Mouse (Mus musculus) kidney, adult 2 months (tissue): ENCODE results near the gene BC030499.

Experiments
- CTCF ChIP-seq: fragments of 200-500 bp; conservative IDR thresholded peaks from 2 replicates; pipeline ENCODE4 v1.5.1; 2011; ENCODE audit warnings: low read depth, mild to moderate bottlenecking, control low read depth, low read length, moderate library complexity, mixed read lengths; ENCODE audit not compliant: insufficient read depth, insufficient read length
- POLR2A ChIP-seq: fragments of 200-500 bp; IDR thresholded peaks from one replicate; pipeline ENCODE4 v1.6.1; 2011; ENCODE audit warnings: low read depth, low read length, control low read depth

DNA sequence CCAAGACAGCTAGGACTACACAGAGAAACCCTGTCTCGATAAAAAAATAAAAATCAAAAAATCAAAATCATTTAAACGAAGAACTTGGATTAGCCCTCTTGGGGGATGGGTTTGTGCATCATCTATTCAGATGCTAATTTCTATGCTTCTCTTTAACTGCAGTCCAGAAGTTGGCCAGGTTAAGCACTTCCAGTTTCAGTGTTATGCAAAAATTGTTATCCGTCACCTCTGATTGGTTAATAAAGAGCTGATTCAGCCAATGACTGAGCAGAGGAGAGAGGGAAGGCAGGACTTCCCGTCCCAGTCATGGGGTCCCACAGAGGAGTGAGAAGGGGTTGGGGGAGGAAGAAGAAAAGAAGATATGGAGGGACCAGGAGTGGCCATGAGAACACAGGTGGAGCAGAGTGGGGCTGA is 42.9 kb upstream of the BC030499 start:
- TF ChIP-seq CTCF: no peak
- TF ChIP-seq POLR2A: no peak
